Mouse (Mus musculus): ENCODE measurements around the gene Ints3. TPM values are rescaled to one million over a fixed set of nuclear protein-coding genes. Genes with fewer than 3 reads are reported as not detected.
A peak's percentile ranks its signal among the peaks of the same experiment; 100 is the strongest.

Gene Ints3
- polyA plus RNA-seq, 1 experiment from 2014 or later = 34.4 TPM

DNA sequence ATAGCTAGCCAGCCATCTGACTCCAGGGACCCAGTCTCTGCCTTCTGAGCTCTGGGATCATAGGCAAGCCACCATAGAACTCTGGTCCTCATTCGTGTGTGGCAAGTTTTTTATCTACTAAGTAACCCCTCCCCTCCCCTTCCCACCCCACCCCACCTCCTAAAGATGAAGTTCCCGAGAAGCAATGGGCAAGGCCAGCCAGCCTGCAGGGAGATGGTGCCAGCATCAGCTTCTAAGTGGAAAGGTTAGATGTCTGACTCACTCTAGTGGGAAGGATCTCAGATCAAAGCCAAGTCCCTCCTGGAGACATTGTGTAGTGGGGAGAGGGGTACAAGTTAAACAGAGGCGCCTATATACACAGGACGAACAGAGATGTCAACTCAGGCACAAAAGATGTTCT is 42.4 kb downstream of the Ints3 start:
- ATAC-seq (ENCODE audit: low FRiP score) (no peak), DNase-seq (ENCODE audit: low spot score, missing footprints) (no peak)
- no peak overlapping the region for H3K4me2 ChIP-seq
- no peak overlapping the region for H3K4me3 ChIP-seq (ENCODE audit: low read depth, low read length)
- H3K36me3 ChIP-seq (ENCODE audit: control insufficient read depth, insufficient read depth, low read length) = peaks cover 33% of the 10 kb centered on the region
- no peaks in the 10 kb centered on the region for H3K9me3 ChIP-seq (ENCODE audit: control insufficient read depth, low read length)
- 78% methylated on average over 4 of the region's 4 CpGs for whole genome bisulfite sequencing
- peaks cover 14% of the 10 kb centered on the region for H3K4me1 ChIP-seq (ENCODE audit: control insufficient read depth, insufficient read depth, low read length)
- peaks cover 2% of the 10 kb centered on the region for H3K27me3 ChIP-seq (ENCODE audit: control insufficient read depth, insufficient read depth, low read length)
- H3K9ac ChIP-seq (ENCODE audit: low read length) = no peak overlapping the region
- H3K27ac ChIP-seq (ENCODE audit: low read depth, low read length) = no peak overlapping the region

DNA sequence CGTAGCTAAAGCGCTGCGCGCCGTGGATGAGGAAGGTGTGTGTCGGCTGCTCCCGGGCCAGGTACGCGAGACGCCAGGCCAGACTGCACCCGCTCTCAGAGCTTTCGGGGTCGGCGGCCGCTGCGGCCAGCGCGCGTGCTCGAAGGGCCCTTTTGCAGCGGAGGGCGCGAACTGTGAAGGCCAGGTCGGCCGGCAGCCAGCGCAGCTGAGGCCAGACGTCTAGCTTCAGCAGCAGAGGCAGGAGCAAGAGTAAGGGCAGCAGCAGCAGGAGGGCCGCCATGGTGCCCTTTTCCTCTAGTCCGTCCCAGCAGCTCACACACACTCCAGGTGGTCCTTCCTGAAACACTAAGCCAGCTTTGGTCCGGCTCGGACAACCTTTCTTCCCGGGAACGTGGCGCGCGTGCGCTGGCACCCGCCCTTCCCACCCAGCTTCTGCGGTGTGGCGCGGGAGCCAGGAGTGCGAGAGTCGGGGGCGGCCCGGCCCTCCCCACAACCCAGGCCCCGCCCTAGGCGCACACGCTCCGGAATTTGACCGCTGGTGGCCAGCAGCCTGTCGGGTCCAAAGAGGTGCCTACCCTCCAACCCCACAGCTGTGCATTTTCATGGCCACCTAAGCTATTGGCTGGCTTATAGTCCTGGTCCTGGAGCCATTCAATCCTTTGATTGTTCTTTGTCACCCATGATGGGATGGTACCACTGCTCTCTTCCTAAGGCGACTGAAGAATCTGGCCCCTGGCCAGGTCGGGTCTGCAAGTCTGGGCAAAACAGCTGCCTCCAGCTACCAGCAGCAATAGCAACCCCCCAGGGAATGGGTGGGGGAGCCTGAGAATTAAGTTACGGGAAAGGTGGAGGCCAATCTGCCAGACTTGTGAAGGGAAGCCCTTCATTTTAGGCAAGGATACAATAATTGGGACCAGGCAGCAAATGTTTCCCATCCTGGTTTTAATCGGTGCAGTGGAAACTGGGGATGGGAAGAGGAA is 43.6 kb downstream of the Ints3 start, which contains the start of gene Slc27a3:
TSS of gene Slc27a3 (minus strand) at position 428 of the 980 bp plus-strand sequence.
- peak; percentile 73 for ATAC-seq (ENCODE audit: low FRiP score)
- peaks cover 2% of the 10 kb centered on the region for H3K27me3 ChIP-seq (ENCODE audit: control insufficient read depth, insufficient read depth, low read length)
- peak within 1 kb of the TSS; percentile 77 for H3K9ac ChIP-seq (ENCODE audit: low read length)
- H3K4me1 ChIP-seq (ENCODE audit: control insufficient read depth, insufficient read depth, low read length) = peaks cover 14% of the 10 kb centered on the region
- DNase-seq (ENCODE audit: low spot score, missing footprints) = peak; percentile 96
- H3K4me3 ChIP-seq (ENCODE audit: low read depth, low read length) = peak within 1 kb of the TSS; percentile 54
- whole genome bisulfite sequencing = 1% methylated on average over 55 of the region's 55 CpGs
- peak within 1 kb of the TSS; percentile 97 for H3K4me2 ChIP-seq
- H3K36me3 ChIP-seq (ENCODE audit: control insufficient read depth, insufficient read depth, low read length) = peaks cover 23% of the 10 kb centered on the region
- no peaks in the 10 kb centered on the region for H3K9me3 ChIP-seq (ENCODE audit: control insufficient read depth, low read length)
- H3K27ac ChIP-seq (ENCODE audit: low read depth, low read length) = peak within 1 kb of the TSS; percentile 59

DNA sequence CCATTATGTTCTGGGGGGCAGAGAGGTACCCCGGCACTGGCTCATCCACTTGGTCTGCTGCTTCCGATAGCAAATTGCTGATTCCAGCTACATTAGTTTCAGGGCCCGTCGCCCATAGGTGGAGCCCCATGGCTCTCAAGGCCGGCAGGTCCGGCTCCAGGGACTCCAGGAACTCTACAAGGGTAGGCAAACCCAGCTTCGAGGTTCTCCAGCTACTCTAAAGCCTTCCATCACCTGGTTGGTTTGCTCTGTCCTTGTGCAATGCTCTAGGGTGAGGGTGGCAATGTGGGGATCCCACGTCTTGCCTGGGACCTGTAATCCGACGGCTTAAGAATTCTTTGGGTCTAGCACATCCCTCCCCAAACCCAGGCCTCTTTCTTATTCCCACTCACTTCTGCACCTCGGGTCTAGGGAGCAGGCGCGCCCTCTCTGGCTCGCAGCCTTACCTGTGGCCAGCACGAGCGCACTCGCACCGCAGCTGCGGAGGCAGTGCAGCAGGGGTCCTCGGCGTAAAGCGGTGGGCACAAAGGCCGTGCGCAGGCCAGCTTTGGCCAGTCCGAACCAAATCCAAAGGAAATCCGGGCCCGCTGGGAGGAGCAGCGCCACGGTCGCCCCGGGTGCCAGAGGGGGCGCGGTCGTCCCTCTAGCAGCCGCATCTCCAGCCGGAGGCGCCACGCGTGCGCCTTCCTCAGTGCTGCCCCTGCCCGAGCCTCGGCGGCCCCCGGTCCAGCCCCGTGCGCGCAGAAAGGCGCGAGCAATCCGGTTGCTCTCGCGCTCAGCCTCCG is 44.5 kb downstream of the Ints3 start:
- H3K27me3 ChIP-seq (ENCODE audit: control insufficient read depth, insufficient read depth, low read length) = peaks cover 2% of the 10 kb centered on the region
- H3K4me1 ChIP-seq (ENCODE audit: control insufficient read depth, insufficient read depth, low read length) = peaks cover 14% of the 10 kb centered on the region
- DNase-seq (ENCODE audit: low spot score, missing footprints) = peak; percentile 94
- peak; percentile 76 for ATAC-seq (ENCODE audit: low FRiP score)
- peak overlapping the region; percentile 59 for H3K27ac ChIP-seq (ENCODE audit: low read depth, low read length)
- peak overlapping the region; percentile 97 for H3K4me2 ChIP-seq
- H3K4me3 ChIP-seq (ENCODE audit: low read depth, low read length) = peak overlapping the region; percentile 54
- WGBS = 5% methylated on average over 49 of the region's 53 CpGs
- H3K36me3 ChIP-seq (ENCODE audit: control insufficient read depth, insufficient read depth, low read length) = peaks cover 19% of the 10 kb centered on the region
- peak overlapping the region; percentile 77 for H3K9ac ChIP-seq (ENCODE audit: low read length)
- no peaks in the 10 kb centered on the region for H3K9me3 ChIP-seq (ENCODE audit: control insufficient read depth, low read length)

DNA sequence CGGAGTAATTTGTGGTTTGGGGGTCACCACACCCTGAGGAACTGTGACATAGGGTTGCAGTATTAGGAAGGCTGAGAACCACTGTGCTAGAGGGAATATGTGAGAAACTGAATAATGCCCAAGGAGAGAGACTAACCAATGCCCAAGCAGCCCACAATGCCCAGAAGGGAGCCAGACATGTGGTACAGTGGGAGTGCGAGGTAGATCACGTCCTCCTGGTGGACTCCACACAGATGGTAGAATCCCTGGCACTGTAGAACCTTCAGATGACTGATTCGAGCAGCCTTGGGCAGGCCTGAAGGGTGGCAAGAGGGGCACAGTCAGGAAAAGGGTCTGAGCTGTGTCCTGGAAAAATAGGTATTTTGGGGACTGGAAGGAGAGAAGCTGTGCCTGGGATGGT is 45.2 kb downstream of the Ints3 start:
- DNase-seq (ENCODE audit: low spot score, missing footprints) (no peak), ATAC-seq (ENCODE audit: low FRiP score) (no peak)
- Histone ChIP-seq H3K36me3 (ENCODE audit: control insufficient read depth, insufficient read depth, low read length) (peaks cover 14% of the 10 kb centered on the region), H3K9me3 (ENCODE audit: control insufficient read depth, low read length) (no peaks in the 10 kb centered on the region), H3K4me1 (ENCODE audit: control insufficient read depth, insufficient read depth, low read length) (peaks cover 14% of the 10 kb centered on the region), H3K4me2 (peak overlapping the region; percentile 97; the same call in 1 of the 2 replicates), H3K27me3 (ENCODE audit: control insufficient read depth, insufficient read depth, low read length) (peaks cover 2% of the 10 kb centered on the region), H3K9ac (ENCODE audit: low read length) (no peak overlapping the region), H3K4me3 (ENCODE audit: low read depth, low read length) (peak overlapping the region; percentile 54; the same call in 1 of the 2 replicates), H3K27ac (ENCODE audit: low read depth, low read length) (no peak overlapping the region)
- 95% methylated on average over 4 of the region's 4 CpGs for WGBS

DNA sequence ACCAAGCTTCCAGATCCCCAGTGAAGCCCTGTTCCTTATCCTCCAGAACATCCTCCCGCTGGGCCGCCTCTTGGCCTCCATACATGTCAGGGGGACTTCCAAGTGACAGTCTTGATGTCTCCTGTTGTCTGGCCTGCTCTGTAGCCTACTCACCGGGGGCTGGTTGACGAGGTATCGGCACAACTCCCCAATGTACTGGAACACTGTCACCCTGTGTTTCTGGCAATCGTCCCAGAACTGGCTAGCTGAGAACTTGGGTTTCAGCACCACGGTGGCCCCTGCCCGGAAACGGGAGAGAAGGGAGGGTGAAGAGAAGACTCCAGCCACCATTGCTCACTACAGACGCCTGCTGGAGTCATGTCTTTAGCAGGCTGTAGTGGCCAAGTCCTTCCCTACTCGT is 45.9 kb downstream of the Ints3 start:
- ATAC-seq (ENCODE audit: low FRiP score) (no peak), DNase-seq (ENCODE audit: low spot score, missing footprints) (no peak)
- 88% methylated on average over 11 of the region's 11 CpGs for WGBS
- Histone ChIP-seq H3K9me3 (ENCODE audit: control insufficient read depth, low read length) (no peaks in the 10 kb centered on the region), H3K9ac (ENCODE audit: low read length) (no peak overlapping the region), H3K4me3 (ENCODE audit: low read depth, low read length) (no peak overlapping the region), H3K36me3 (ENCODE audit: control insufficient read depth, insufficient read depth, low read length) (peaks cover 7% of the 10 kb centered on the region), H3K4me2 (no peak overlapping the region), H3K27ac (ENCODE audit: low read depth, low read length) (no peak overlapping the region), H3K4me1 (ENCODE audit: control insufficient read depth, insufficient read depth, low read length) (peaks cover 14% of the 10 kb centered on the region), H3K27me3 (ENCODE audit: control insufficient read depth, insufficient read depth, low read length) (peaks cover 2% of the 10 kb centered on the region)

DNA sequence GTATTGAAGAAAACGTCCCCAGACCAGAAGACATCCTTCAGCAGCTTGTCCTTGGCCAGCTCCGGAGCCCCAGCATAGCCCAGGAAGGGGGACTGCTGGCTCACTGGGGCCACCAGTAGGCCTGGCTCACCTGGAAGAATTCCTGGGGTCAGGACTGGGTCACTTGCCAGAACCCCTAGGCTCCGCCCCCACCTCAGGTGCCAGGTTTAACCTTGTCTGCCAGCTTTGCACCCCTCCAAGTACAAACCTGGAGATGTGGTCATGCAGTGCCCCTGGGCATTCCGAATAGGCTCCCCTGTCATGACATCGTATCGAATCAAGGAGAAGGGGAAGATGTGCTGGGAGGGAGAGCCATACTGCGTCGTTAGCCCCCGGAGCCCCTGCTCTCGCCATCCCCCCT is 46.6 kb downstream of the Ints3 start:
- no peaks in the 10 kb centered on the region for H3K9me3 ChIP-seq (ENCODE audit: control insufficient read depth, low read length)
- DNase-seq (ENCODE audit: low spot score, missing footprints) = no peak
- peaks cover 2% of the 10 kb centered on the region for H3K27me3 ChIP-seq (ENCODE audit: control insufficient read depth, insufficient read depth, low read length)
- H3K4me2 ChIP-seq = no peak overlapping the region
- no peak overlapping the region for H3K9ac ChIP-seq (ENCODE audit: low read length)
- H3K4me3 ChIP-seq (ENCODE audit: low read depth, low read length) = no peak overlapping the region
- H3K4me1 ChIP-seq (ENCODE audit: control insufficient read depth, insufficient read depth, low read length) = peaks cover 14% of the 10 kb centered on the region
- ATAC-seq (ENCODE audit: low FRiP score) = no peak
- WGBS = 94% methylated on average over 10 of the region's 10 CpGs
- peaks cover under 1% of the 10 kb centered on the region; the same call in 1 of the 2 replicates for H3K36me3 ChIP-seq (ENCODE audit: control insufficient read depth, insufficient read depth, low read length)
- H3K27ac ChIP-seq (ENCODE audit: low read depth, low read length) = no peak overlapping the region

DNA sequence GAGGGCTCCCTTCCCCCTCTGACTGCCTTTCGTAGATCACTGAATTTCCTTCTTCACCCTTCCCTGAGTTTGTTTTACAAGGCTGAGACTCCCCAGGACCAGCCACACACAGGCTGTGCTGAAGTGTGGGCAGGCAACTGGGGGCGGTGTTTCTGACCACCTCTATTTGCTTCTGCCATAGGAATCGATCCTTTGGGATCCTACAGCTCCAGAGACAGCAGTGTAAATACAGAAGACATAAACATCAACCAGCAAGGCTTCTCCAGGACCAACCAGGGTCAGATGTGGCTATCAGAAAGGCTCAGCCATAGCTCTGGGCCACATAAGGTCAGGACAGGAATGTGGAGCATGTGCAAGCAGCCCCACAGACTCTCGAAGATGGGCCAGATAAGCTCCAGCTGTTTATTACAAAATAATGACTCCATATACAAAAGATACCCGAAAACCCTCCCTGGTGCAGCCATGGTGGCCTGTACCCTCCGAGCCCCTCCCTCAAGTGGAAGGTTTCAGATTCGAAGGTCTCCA is 48.5 kb downstream of the Ints3 start:
- H3K4me3 ChIP-seq (ENCODE audit: low read depth, low read length) = no peak overlapping the region
- no peak overlapping the region for H3K4me2 ChIP-seq
- no peaks in the 10 kb centered on the region; the same call in 1 of the 2 replicates for H3K36me3 ChIP-seq (ENCODE audit: control insufficient read depth, insufficient read depth, low read length)
- no peaks in the 10 kb centered on the region for H3K9me3 ChIP-seq (ENCODE audit: control insufficient read depth, low read length)
- peaks cover 10% of the 10 kb centered on the region for H3K4me1 ChIP-seq (ENCODE audit: control insufficient read depth, insufficient read depth, low read length)
- peaks cover 2% of the 10 kb centered on the region for H3K27me3 ChIP-seq (ENCODE audit: control insufficient read depth, insufficient read depth, low read length)
- DNase-seq (ENCODE audit: low spot score, missing footprints) (no peak), ATAC-seq (ENCODE audit: low FRiP score) (no peak)
- WGBS = 81% methylated on average over 7 of the region's 7 CpGs
- H3K9ac ChIP-seq (ENCODE audit: low read length) = no peak overlapping the region
- no peak overlapping the region for H3K27ac ChIP-seq (ENCODE audit: low read depth, low read length)

DNA sequence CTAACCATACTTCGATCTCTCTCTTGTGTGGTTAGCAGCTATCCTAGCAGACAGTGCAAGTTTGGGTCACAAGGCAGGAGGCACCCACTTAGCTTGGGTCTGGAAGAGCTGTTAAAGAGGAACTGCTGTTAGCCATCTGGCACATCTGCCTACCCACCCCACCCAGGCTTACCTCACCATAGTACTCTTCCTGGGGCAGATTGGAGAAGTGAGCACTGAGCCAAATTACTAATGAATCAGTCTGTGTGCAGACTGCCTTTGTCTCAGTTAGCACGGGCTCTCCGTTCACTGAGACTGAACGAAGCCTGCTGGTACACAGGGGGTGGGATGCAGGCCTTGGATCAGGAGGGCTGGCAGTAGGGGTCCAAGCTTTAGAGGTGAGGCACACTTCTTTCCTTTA is 49.7 kb downstream of the Ints3 start:
- Histone ChIP-seq H3K27me3 (ENCODE audit: control insufficient read depth, insufficient read depth, low read length) (peaks cover 2% of the 10 kb centered on the region), H3K4me2 (no peak overlapping the region), H3K9me3 (ENCODE audit: control insufficient read depth, low read length) (no peaks in the 10 kb centered on the region), H3K9ac (ENCODE audit: low read length) (no peak overlapping the region), H3K27ac (ENCODE audit: low read depth, low read length) (no peak overlapping the region), H3K4me1 (ENCODE audit: control insufficient read depth, insufficient read depth, low read length) (peaks cover 1% of the 10 kb centered on the region), H3K4me3 (ENCODE audit: low read depth, low read length) (no peak overlapping the region), H3K36me3 (ENCODE audit: control insufficient read depth, insufficient read depth, low read length) (no peaks in the 10 kb centered on the region; the same call in 1 of the 2 replicates)
- 98% methylated on average over 4 of the region's 4 CpGs for WGBS
- ATAC-seq (ENCODE audit: low FRiP score) (no peak), DNase-seq (ENCODE audit: low spot score, missing footprints) (no peak)

Data from midbrain, embryonic 11.5 days (tissue).